Mouse (Mus musculus) spleen, postnatal 36 days (tissue): ENCODE results near the gene Ddx5.
"Not testable (repeated sequence)": the region's sequence is repeated elsewhere in the genome, so short reads cannot be mapped to it uniquely, and the experiment has no call there.

ENCODE experiments used
- DNase-seq, 2 experiments: peaks; one replicate each; pipeline ENCODE4 v3.0.0; 2022; ENCODE audit warnings: low spot score in 2 of 2, mixed read lengths in 1 of 2

Ddx5 gene

DNA sequence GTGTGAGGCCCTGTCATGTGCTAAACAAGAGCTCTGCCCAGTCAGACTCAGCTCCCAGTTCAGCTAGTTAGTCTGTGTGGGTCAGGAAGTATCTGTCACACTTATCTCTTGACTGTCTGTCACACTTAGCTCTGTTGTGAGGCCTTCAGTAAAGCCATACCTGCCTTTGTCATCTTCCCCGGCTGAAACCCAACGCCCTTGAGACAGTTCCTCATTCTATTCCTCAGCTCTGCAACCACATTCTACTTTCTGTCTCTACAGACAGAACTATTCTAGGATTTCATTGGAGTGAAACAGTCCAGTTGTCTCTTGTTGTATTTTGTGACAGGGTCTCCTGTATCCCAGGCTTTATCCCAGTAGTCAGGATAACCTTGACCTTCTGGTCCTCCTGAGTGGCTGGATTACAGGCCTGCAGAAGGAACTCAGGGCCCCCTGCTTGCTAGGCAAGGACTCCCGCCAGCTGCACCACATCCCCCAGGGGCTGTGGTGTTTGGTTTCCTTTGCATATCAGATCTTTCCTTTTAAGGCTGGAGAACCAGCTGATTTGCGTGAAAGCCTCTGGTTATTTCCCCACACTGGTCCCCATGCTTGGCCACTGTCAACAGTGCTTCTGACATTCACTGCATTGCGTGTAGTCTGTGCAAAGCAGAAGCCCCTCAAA is 26.7 kb downstream of the Ddx5 start:
- peak; percentile 92 to 93 for DNase-seq

DNA sequence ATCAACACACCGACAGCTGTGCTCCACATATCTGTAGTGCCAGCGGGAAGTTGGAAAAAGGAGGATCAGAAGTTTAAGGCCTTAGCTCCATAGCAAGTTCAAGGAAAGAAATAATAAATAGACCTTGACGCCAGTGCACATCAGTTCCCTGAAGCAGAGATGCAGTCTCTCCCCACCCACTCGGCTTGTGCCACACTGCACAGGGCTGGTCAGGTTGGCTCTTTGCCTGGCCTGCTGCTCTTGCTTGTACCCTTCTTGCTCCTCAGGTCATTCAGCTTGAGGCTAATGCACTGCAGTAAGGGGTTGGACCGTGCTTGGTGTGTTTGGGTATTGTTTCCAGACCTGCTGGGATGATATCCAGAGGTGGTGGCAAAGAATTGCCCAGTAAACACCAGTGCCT is 28.5 kb downstream of the Ddx5 start:
- DNase-seq, result peak; percentile 67 to 72

DNA sequence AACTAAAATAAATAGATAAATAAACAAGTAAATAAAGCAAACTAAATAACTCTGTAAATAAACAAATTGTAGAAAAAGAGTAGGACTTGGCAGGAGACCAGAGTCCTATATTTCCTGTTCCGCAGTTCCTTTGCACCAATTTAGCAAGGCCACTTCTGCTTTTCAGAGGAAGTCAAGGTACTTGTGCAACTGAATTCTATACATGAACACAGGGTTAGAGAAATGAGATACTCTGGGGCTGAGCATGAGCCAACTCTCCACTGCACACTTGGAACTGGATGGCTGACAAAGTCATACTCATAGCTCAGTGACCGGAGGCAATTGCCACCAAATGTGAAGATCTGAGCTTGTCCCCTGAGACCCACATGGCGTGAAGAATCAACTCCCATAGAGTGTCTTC is 30.0 kb downstream of the Ddx5 start:
- DNase-seq, result peak; percentile 78 to 84

DNA sequence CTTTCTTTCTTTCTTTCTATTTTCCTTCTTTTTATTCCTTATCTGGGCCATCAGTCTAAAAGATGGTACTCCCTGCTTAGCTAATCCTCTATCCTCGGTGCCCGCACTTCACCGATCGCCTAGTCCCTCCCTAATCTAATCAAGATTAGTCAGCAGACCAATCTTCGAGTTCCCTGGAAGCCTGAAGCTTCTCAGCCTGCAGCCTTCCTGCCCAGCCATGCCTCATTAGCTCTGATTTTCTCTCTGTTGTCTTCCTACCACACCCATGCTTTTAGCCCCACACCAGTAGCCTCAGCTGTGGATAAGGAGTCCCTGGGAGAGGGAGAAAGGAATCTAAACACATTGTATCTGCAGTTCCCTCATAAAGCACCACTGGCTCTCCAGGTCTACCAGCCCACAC is 33.4 kb downstream of the Ddx5 start:
- no peak for DNase-seq

DNA sequence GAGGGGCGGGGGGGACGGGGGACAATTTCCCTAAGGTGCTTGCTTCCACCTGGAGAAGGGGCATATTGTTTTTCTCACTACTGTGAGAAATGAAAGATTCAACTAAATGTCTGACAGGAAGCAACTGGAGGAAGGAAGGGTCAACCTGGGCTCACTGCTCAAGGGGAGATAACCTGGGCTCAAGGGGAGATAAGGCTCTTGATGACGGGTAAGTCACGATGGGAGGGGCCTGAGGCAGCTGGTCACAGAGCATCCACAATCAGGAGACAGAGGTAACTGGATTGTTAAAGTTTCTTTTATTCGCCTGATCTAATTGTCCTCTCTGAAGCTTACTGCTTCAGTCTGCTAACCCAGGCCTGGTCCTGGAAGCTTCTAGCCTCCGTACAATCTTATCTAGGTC is 35.7 kb downstream of the Ddx5 start:
- no peak for DNase-seq

DNA sequence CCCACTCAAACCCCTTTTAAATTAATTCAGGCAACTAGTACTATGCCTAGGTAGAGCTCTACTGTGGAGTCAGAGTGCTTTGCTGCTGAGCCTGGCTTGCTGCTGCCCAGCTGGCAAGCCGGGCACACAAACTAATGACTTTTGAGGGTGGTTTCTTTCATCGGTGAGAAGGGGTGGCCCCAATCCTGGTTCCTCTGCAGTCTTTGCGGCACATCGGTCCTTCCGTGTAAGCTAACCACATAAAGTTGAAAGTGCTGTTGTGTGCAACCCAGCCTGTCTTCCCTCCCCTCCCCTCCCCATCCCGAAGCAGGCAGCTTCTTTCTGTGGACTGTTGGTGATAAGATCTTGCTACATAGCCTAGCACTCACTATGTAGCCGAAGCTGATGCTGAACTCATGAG is 36.9 kb downstream of the Ddx5 start:
- peak; percentile 87 to 90 for DNase-seq

DNA sequence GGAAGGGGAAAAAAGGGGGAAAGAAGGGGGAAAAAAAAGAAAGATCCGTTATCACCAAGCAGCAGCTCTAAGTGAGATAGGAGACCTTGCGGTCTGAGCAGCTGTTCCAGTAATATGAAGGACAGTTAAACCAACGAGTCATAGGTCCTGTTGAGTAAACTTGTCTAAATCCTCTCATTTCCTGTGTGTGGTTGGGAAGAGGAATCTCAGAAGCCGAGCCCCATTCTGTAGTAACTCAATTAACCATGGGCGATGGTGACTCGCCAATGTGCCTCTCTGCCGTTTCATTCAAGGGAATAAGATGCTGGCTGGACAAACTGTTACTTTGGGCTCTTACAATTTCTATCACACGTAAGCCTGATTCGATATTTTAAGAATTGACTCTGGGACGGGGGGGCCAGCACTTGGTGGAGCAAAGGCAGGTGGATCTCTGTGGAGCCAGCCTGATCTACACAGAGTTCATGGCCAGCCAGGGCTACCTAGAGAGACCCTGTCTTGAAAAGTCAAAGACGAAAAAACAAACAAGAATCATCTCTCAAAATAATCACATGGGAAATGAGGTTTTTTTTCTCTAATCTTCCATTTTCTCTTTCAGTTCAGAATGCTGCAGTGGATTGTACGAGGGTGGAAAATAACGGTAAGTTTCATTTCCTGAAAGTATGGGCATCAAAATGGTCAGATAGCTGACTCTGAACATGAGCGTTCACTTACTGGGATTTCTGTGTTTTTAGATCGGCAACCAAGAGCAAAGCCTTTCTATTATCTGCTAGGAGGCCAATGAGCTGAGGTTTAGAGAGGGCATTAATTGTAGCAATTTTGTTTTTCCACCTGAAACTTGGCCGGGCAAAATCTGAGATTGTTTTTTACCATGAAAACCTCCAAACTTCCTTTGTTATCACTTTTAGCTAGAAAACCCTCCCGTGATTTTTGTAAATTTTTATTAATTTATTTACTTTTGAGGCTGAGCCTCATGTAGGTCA is 37.7 kb downstream of the Ddx5 start, which contains the start of gene Milr1:
Milr1 (plus strand) TSS at position 188 of the 980 bp plus-strand sequence.
- peak; percentile 46 to 68 for DNase-seq

DNA sequence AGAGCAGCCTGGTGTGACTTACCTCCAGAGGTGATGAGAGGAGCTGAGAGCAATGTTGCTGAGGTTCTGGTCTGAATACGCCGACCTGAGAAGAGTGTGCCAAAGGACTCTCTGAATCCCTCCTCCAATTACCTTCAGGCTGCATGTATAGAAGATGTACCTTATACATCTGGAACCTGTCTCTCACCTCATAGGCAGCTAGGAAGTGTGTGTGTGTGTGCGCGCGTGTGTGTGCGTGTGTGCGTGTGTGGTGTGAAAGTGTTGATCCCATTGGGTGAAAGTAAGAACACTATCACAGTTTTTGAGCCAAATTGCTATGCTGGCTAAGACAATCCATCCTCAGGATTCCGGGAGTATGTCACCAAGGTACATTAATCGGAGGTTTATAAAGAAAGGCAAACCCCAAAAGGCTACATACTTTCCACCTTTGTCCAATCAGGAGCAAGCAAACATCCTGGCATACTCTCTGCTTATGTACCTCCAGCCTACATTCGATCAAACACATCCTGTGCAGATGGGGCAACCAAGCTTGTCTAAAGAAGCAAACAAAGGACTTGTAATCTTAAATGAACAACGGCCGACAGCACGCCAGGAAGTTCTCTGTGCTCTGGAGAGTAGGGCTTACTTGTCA is 38.7 kb downstream of the Ddx5 start, which contains the start of gene Pecam1:
Pecam1 (minus strand) TSS at position 508 of the 631 bp plus-strand sequence.
- DNase-seq, result peak; percentile 79 to 85

DNA sequence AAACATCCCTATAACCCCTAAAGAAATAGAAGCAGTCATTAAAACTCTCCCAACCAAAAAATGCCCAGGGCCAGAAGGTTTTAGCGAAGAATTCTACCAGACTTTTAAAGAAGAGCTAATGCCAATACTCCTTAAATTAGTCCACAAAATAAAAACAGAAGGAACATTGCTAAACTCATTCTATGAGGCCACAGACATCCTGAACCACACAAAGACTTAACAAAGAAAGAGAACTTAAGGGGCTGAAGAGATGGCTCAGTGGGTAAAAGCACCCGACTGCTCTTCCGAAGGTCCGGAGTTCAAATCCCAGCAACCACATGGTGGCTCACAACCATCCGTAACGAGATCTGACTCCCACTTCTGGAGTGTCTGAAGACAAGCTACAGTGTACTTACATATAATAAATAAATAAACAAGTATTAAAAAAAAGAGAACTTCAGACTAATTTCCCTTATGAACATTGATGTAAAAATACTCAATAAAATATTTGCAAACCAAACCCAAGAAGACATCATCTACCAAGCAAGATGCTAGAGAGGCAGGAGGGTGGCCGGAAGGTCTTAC is 39.3 kb downstream of the Ddx5 start:
- DNase-seq, result not testable (repeated sequence)

DNA sequence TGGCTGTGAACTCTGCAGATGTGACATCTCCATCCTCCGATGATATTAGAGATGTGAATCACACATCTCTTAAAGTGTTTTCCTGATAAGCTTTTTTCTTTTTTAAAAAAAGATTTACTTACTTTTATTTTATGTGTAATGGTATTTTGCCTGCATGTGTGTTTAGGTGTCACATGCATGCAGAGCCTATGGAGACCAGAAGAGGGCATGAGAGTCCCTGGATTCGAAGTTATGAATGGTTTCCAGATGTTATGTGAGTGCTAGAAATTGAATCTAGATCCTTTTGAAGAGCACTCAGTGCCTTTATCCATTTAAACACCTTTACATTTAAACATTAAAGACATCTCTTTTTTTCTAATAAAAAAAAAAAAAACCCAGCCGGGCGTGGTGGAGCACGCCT is 44.0 kb downstream of the Ddx5 start:
- no peak for DNase-seq

DNA sequence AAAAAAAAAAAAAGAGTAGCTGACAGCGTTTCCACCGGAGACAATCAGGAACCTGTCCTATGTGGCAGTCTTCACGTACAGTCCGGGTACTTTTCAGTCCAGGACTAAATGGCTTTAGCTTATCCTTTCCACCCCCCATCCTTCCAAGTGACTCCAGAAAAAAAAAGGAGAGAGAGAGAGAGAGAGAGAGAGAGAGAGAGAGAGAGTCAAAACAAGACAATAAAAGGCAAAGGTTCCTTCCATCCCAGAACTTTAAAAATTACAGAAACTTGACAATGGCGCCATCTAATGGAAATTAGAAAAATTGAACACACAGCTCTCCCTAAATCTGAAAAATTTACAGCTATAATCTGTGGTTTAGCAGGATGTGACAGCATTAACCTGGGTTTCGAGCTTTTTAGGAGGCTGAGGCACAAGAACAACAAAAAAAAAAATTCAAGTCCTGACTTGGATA is 46.6 kb downstream of the Ddx5 start:
- DNase-seq, result no peak

DNA sequence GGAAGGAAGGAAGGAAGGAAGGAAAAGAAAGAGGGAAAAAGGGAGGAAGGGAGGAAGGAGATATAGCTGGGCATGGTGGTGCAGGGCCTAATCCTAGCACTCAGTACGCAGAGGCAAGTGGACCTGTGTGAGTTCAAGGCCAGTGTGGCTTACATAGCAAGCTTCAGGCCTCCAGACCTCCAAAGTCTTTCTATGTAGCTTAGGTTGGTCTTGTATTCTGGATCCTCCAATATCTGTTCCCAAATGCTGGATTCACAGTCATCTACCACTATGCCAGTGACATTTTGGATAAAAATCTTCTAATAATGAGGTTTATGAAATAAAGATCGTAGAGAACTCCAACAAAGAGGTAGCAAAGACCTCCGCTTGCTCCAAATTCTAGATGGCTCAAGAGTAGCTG is 47.2 kb downstream of the Ddx5 start:
- DNase-seq, result no peak

DNA sequence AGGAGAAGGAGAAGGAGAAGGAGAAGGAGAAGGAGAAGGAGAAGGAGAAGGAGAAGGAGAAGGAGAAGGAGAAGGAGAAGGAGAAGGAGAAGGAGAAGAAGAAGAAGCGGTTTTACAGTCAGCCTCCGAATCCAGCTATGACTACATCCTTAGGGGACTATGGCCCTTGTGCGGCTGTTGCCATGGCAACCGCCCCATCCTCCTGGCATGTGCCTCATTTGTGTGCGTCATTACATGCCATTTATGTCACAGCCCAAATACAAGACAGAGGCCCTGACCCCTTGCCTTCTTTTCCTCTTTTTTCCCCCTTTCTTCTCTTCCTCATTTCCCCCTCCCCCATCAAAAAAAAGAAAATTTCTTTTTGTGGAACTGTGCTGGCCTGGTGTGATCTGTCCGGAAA is 47.8 kb downstream of the Ddx5 start:
- no peak for DNase-seq

DNA sequence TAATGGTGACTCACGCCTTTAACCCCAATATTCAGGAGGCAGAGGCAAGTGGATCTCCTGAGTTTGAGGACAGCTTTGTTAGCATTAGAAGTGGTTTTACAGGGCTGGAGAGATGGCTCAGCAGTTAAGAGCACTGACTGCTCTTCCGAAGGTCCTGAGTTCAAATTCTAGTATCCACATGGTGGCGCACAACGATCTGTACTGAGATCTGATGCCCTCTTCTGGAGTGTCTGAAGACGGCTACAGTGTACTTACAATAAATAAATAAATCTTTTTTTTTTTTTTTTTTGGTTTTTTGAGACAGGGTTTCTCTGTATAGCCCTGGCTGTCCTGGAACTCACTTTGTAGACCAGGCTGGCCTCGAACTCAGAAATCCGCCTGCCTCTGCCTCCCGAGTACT is 48.3 kb downstream of the Ddx5 start:
- DNase-seq, result not testable (repeated sequence)

DNA sequence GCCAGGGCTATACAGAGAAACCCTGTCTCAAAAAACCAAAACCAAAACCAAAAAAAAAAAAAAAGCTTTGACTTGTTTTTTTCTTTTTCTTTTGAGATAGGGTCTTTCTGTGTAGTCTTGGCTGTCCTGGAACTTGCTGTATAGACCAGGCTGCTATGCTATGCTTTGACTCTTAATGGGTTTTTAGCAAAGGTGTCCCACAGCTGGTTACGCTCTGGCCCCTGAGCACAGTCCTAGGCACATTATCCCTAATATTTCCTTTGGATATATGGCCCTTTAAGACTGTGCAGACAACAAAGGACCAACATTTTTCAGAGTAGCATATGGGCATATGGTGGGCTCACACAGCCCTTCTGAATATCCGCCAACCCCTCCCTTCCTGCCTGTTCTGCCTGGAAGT is 49.9 kb downstream of the Ddx5 start:
- DNase-seq, result no peak

DNA sequence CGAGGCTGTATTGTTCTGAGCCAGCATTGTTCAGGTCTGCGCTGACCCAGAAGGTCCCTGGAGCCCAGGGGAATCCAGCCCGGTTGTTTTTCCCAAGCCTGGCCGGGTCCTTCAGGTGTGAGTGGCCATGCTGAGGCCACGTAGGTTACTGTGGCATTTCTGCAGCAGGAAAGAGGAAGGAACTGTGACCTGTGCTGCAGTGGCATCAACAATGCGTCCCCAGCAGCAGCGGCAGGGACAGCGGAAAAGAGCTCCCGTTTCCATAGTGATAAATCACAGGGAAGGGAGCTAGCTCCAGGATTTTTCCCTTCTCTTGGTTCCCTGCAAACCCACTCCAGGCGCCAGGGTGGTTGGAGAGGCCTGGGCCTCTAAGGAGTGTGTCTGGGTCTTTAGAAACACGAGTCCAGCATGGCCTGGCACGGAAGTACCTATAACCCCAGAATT is 51.8 kb downstream of the Ddx5 start:
- no peak for DNase-seq

DNA sequence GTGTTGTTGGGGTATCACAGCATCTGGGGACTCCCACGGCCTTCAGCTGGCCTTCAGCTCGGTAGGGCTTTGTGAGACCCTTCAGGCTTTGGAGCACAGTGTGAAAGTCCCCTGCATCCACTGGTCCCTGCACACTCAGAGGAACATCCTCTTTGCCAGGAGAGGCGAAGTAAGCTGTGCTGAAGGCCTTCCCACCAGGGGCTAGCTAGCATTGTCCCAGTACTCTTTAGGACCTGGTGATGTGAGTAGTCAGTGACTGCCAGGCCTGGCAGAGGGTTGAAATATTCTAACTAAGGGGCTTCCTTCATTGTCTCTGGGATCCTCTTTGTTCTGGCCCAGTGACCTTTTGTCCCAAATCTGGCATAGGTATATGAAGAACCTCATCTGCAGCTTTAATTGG is 52.4 kb downstream of the Ddx5 start:
- no peak for DNase-seq

DNA sequence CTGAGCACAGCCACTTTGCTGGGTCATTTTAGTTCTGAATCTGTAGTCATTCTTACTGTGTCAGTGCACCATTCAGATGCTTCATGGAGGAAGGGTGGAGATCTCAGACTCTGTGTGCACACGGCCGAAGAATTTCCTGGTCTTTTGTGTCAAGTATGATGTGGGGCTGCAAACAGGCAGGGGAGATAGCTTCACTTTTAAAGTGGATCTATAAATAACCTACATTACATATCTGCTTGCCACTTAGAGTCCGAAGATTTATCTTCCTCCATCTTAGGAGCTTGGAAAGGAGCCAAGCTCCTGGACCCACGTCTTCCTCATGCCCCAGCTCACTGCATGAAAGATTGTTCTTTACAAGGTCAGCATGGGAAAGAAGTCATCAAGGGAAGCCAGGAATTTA is 58.3 kb downstream of the Ddx5 start:
- no peak for DNase-seq
